Mouse (Mus musculus): ENCODE measurements around the gene Rgs7bp.

- TF ChIP-seq CTCF (conservative IDR thresholded peaks at IDR 0.05 in 1 of 2, IDR thresholded peaks at IDR 0.05 in 1 of 2; ENCODE audit: low read depth in 2 of 2, low read length in 2 of 2) (no peak), POLR2A (IDR thresholded peaks at IDR 0.05; ENCODE audit: low read depth, low read length) (no peak), POLR2AphosphoS2 (IDR thresholded peaks at IDR 0.05; ENCODE audit: low read depth, low read length) (no peak), MAX (IDR thresholded peaks at IDR 0.05; ENCODE audit: low read length) (no peak), RCOR1 (conservative IDR thresholded peaks at IDR 0.05; ENCODE audit: low read depth, low read length) (no peak), PAX5 (IDR thresholded peaks at IDR 0.05; ENCODE audit: low read length) (no peak), USF2 (conservative IDR thresholded peaks at IDR 0.05; ENCODE audit: low read depth, low read length) (no peak)
These were observed 140.3 kb downstream of the Rgs7bp start for GRCm38 (mm10) chr13:104914288-104914895.

Data from CH12.LX (cell line).